ENCODE assay signal across 23 mouse cellular contexts in genomic region chr14:45830457-45830856, GRCm38 (mm10).
"Had no signal": no experiment of that assay in that cellular context is flagged by ENCODE, and none has a peak within 500 bp of the region (broad histone marks: within the 10 kb centered on the region; RNA-seq: fewer than 3 reads in every experiment).

No protein-coding gene starts in this region.

- H3K27me3 ChIP-seq: heart, embryonic 13.5 days; heart, embryonic 15.5 days; limb, embryonic 13.5 days; limb, embryonic 15.5 days; liver, embryonic 12.5 days had no signal

- H3K4me3 ChIP-seq: heart, embryonic 13.5 days; heart, embryonic 15.5 days; layer of hippocampus, adult 2 months; left cerebral cortex, adult 2 months; limb, embryonic 13.5 days; limb, embryonic 15.5 days; liver, embryonic 12.5 days had no signal

- H3K27ac ChIP-seq: heart, embryonic 13.5 days; heart, embryonic 15.5 days; hindbrain, embryonic 14.5 days; layer of hippocampus, adult 2 months; left cerebral cortex, adult 2 months; limb, embryonic 13.5 days; limb, embryonic 15.5 days; liver, embryonic 12.5 days; liver, embryonic 14.5 days had no signal

- H3K4me1 ChIP-seq: heart, embryonic 13.5 days; heart, embryonic 15.5 days; liver, embryonic 12.5 days had no signal

- H3K36me3 ChIP-seq: heart, embryonic 13.5 days; heart, embryonic 15.5 days; limb, embryonic 13.5 days; limb, embryonic 15.5 days; liver, embryonic 12.5 days had no signal

- H3K9ac ChIP-seq: heart, embryonic 13.5 days; heart, embryonic 15.5 days; hindbrain, embryonic 14.5 days; limb, embryonic 13.5 days; limb, embryonic 15.5 days; liver, embryonic 12.5 days; liver, embryonic 14.5 days had no signal

- DNase-seq: gastrocnemius, postnatal 14 days; gastrocnemius, postnatal 36 days; heart, adult 18-20 months; heart, postnatal 14 days; heart, postnatal 36 days; kidney, adult 11 months; kidney, adult 2 months; kidney, postnatal 10 days; kidney, postnatal 25 days; kidney, postnatal 4 days; left cerebral cortex, postnatal 4 days had no signal

- H3K9me3 ChIP-seq: heart, embryonic 13.5 days; heart, embryonic 15.5 days; limb, embryonic 13.5 days; limb, embryonic 15.5 days; liver, embryonic 12.5 days had no signal

- H3K4me2 ChIP-seq: heart, embryonic 11.5 days; heart, embryonic 13.5 days; heart, embryonic 15.5 days; hindbrain, embryonic 14.5 days; limb, embryonic 13.5 days; limb, embryonic 15.5 days; liver, embryonic 12.5 days had no signal

- ATAC-seq: hindbrain, embryonic 16.5 days; intestine, embryonic 16.5 days; liver, embryonic 12.5 days had no signal
